Mouse (Mus musculus) heart, embryonic 13.5 days (tissue): ENCODE results near the gene Ffar1. TPM values are rescaled to one million over a fixed set of nuclear protein-coding genes. Genes with fewer than 3 reads are reported as not detected.
"Not testable (repeated sequence)": the region's sequence is repeated elsewhere in the genome, so short reads cannot be mapped to it uniquely, and the experiment has no call there.

ENCODE experiments used
- ATAC-seq: fragments of 200-750 bp; cut with Nextera tagmentation; 2 replicates; pipeline ENCODE4 v1.8.0; 2017; ENCODE audit warnings: moderate TSS enrichment; ENCODE audit not compliant: insufficient number of reproducible peaks, low FRiP score, low TSS enrichment; ENCODE audit errors: extremely low read depth
- H3K27ac ChIP-seq: fragments of 300-500 bp; sonication (generic); replicated peaks from 2 replicates; pipeline ENCODE4 v1.5.1; 2015; ENCODE audit warnings: moderate library complexity, mild to moderate bottlenecking, inconsistent platforms
- H3K27me3 ChIP-seq: fragments of 300-500 bp; sonication (generic); replicated peaks from 2 replicates; pipeline ENCODE4 v1.6.1; 2015; ENCODE audit warnings: mild to moderate bottlenecking, inconsistent platforms
- H3K36me3 ChIP-seq: fragments of 300-500 bp; sonication (generic); 2 replicates; pipeline ENCODE4 v1.6.1; 2015; ENCODE audit warnings: mild to moderate bottlenecking, inconsistent platforms
- H3K4me1 ChIP-seq: fragments of 300-500 bp; sonication (generic); 2 replicates; pipeline ENCODE4 v1.6.1; 2015; ENCODE audit warnings: inconsistent platforms
- H3K4me2 ChIP-seq: fragments of 300-500 bp; sonication (generic); 2 replicates; pipeline ENCODE4 v1.6.1; 2015; ENCODE audit warnings: inconsistent platforms, mild to moderate bottlenecking, moderate library complexity
- H3K4me3 ChIP-seq: fragments of 300-500 bp; sonication (generic); 2 replicates; pipeline ENCODE4 v1.5.1; 2015; ENCODE audit warnings: moderate library complexity, mild to moderate bottlenecking, inconsistent platforms
- H3K9ac ChIP-seq: fragments of 300-500 bp; sonication (generic); 2 replicates; pipeline ENCODE4 v1.6.1; 2015; ENCODE audit warnings: inconsistent platforms, mild to moderate bottlenecking, moderate library complexity
- H3K9me3 ChIP-seq: fragments of 300-500 bp; sonication (generic); 2 replicates; pipeline ENCODE4 v1.6.1; 2016; ENCODE audit warnings: inconsistent platforms
- WGBS: fragments of 180-500 bp; shearing (Covaris S2); methylation state at CpG from one replicate; pipeline ENCODE4 v1.1.7; 2015; ENCODE audit warnings: mixed read lengths; 5-methylcytosine and 5-hydroxymethylcytosine counted together
- polyA plus RNA-seq: library from polyadenylated mRNA; unstranded; fragments of >200 nt; fragmentation: Nextera tagmentation; extraction: Ambion mirVana; gene quantifications from 2 replicates; pipeline ENCODE4 v1.2.1, GENCODE M21; 2015

Ffar1 gene
- polyA plus RNA-seq, 1 experiment from 2014 or later: not detected

DNA sequence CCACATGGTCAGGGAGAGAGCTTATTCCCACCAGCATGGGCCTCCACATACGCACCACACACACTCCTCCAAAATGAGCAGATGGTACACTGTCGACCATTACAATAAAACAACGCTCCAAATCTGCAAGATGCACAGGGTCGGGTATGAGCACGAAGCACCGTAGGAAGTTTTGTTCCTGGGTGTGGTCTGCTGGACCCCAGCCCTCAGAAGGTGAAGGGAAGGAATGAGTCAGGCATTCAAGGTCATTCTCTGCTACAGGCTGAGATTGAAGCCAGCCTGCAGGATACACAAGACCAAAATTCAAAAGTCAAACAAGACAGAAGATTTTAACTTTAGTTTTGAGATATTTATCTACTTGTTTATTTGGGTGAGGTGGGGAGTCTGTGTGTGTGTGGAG lies 13.4 kb downstream of the Ffar1 start:
- WGBS: 62% methylated on average over 6 of the region's 6 CpGs

DNA sequence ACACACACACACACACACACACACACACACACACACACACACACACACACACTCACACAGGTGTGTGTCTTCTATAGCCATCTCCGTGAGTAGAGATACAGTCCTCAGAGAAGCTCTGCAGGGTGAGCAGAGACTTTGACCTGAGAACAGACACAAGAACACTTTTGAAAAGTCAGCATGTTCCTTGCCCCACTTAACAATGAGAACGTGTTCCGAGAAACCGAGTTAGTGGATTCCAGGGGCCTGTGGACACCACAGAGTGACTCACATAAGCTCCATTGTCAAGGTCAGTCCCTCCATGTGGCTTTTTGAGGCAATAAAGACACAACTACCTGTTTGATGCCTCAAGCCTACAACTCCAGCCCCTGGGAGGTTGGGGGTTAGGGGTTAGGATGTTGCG lies 14.0 kb downstream of the Ffar1 start:
- Histone ChIP-seq H3K4me2 (no peak overlapping the region), H3K9ac (no peak overlapping the region), H3K9me3 (no peaks in the 10 kb centered on the region), H3K27ac (no peak overlapping the region), H3K4me3 (no peak overlapping the region), H3K4me1 (0 out of 2 replicates have a peak, but pooled peaks cover 5% of the 10 kb centered on the region), H3K36me3 (no peaks in the 10 kb centered on the region), H3K27me3 (no peaks in the 10 kb centered on the region)
- ATAC-seq: no peak
- 61% methylated on average over 5 of the region's 5 CpGs for WGBS

More for the DNA sequence above, 13.4 kb downstream of the Ffar1 start:
- Histone ChIP-seq H3K4me1 (0 out of 2 replicates have a peak, but pooled peaks cover 5% of the 10 kb centered on the region), H3K9ac (no peak overlapping the region), H3K27me3 (no peaks in the 10 kb centered on the region), H3K4me2 (no peak overlapping the region), H3K36me3 (no peaks in the 10 kb centered on the region), H3K4me3 (no peak overlapping the region), H3K9me3 (no peaks in the 10 kb centered on the region), H3K27ac (no peak overlapping the region)
- no peak for ATAC-seq

DNA sequence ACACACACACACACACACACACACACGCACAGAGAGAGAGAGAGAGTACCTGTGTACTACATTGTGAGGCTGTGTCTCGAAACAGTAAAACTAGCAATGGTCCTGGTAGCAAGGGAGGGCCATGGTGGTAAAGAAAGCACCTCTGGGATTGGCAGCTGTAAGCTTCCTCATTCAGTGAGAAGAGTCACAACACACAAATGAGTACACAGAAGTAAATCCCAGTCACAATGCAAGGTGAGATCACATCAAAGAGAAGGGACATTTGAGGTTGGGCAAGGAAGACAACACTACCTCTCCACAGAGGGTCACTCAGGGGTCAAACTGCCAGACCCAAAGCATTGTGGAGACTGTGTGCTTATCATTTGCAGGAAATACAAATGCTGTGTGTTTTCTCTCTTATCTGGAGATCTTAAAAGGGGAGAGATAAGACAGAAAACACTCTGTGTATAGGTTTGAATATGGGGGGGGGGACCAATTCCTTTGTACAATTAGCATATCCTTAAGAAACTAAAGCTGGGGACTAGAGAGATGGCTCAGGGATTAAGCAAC lies 14.8 kb downstream of the Ffar1 start:
- Histone ChIP-seq H3K9ac (no peak overlapping the region), H3K27me3 (no peaks in the 10 kb centered on the region), H3K36me3 (no peaks in the 10 kb centered on the region), H3K4me2 (no peak overlapping the region), H3K27ac (no peak overlapping the region), H3K4me1 (0 out of 2 replicates have a peak, but pooled peaks cover 5% of the 10 kb centered on the region), H3K9me3 (no peaks in the 10 kb centered on the region), H3K4me3 (no peak overlapping the region)
- no peak for ATAC-seq
- 53% methylated on average over 2 of the region's 2 CpGs for WGBS

DNA sequence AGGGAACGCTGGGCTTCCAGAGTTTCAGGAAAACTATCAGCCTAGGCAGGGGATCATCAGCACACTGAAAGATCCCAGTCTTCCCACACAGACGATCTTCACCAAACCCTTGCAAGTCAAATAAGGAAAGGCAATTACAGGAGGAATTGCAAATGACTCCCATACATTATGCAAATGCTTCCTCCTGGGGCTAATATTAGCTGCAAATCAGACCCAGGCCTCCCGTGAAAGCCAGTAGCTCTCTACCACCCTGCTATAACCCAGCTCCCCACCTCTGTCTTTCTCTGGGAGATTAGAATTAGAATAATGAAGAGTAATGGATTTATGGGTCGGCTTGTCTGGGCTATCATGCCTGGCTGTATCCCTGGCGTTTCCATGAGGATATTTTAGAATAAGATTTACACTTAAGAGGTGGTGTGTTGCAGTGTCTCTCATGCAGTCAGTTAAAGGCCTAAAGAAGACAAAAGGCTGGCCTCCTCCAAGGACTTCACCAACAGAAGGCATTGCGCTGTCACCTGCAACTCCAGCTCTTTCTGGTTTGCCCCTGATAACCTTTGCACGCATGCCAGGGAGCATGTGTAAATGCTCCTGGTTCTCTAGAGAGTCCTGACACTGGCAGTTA lies 16.6 kb downstream of the Ffar1 start:
- ATAC-seq: no peak
- Histone ChIP-seq H3K9me3 (no peaks in the 10 kb centered on the region), H3K4me2 (no peak overlapping the region), H3K9ac (no peak overlapping the region), H3K4me1 (peaks cover 18% of the 10 kb centered on the region), H3K36me3 (no peaks in the 10 kb centered on the region), H3K27me3 (no peaks in the 10 kb centered on the region), H3K27ac (no peak overlapping the region), H3K4me3 (no peak overlapping the region)
- 28% methylated on average over 7 of the region's 7 CpGs for whole genome bisulfite sequencing

DNA sequence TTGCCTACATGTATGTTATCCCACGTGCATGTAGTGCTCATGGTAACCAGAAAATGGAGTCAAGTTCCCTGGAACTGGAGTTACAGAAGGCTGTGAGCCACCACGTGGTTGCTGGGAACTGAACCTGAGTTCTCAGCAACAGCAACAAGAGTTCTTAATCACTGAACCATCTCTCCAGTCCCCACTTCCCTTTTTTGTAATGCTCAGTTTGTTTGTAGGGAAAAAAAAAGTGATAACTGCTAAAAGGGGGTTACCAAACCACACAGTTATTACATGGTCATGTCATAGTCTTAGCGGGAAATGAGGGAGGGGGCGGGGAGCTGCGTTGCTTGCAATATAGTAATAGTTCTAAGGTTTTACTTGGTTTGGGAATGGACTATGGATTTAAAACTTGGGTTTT lies 19.3 kb downstream of the Ffar1 start:
- Histone ChIP-seq H3K36me3 (no peaks in the 10 kb centered on the region), H3K4me1 (peaks cover 20% of the 10 kb centered on the region), H3K9ac (no peak overlapping the region), H3K27me3 (peaks cover 3% of the 10 kb centered on the region; the same call in 1 of the 2 replicates), H3K4me3 (no peak overlapping the region), H3K9me3 (no peaks in the 10 kb centered on the region; the same call in 1 of the 2 replicates), H3K4me2 (no peak overlapping the region), H3K27ac (no peak overlapping the region)
- no peak for ATAC-seq
- 70% methylated on average over 5 of the region's 5 CpGs for WGBS

DNA sequence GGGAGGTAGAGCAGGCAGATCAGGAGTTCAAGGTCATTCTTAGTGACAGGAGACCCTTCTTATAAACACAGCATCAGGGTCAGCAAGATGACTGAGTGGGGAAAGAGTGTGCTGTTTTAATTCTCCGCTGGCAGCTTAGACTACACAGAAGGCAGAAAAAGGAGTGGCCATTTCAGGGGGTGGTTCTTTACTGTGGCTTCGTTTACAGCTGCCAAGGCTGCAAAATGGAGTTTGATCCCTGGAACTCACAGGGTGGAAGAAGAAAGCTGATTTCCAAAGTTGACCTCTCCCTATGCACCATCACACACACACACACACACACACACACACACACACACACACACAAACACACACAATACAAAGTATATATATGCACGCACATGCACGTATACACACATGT lies 20.0 kb downstream of the Ffar1 start:
- no peaks in the 10 kb centered on the region for H3K36me3 ChIP-seq
- WGBS: 70% methylated on average over 4 of the region's 4 CpGs
- H3K4me3 ChIP-seq: no peak overlapping the region
- H3K4me2 ChIP-seq: no peak overlapping the region
- no peak overlapping the region for H3K9ac ChIP-seq
- H3K27ac ChIP-seq: no peak overlapping the region
- no peaks in the 10 kb centered on the region; the same call in 1 of the 2 replicates for H3K9me3 ChIP-seq
- no peak for ATAC-seq
- H3K4me1 ChIP-seq: peaks cover 20% of the 10 kb centered on the region
- peaks cover 3% of the 10 kb centered on the region; the same call in 1 of the 2 replicates for H3K27me3 ChIP-seq

DNA sequence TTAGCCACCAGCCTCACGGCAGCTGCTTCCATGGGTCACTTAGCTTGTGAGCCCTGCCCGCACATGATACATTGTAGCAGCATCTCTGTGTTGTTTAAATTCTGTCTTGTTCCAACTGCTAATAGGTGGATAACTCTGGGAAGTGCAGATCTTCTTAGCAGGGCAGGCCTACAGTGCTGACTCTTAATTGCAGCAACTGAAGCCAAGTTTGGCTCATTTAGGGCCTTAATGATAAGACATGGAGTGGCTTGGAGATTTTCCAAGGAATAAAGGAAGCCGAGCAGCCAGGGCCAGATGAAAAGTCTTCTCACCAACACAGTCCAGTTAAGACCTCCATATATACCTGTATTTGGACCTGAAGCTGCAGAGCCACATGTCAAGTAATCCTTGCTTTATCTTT lies 21.1 kb downstream of the Ffar1 start:
- H3K27me3 ChIP-seq: peaks cover 3% of the 10 kb centered on the region; the same call in 1 of the 2 replicates
- H3K4me1 ChIP-seq: peaks cover 20% of the 10 kb centered on the region
- H3K9me3 ChIP-seq: no peaks in the 10 kb centered on the region; the same call in 1 of the 2 replicates
- H3K36me3 ChIP-seq: no peaks in the 10 kb centered on the region
- H3K27ac ChIP-seq: no peak overlapping the region
- H3K9ac ChIP-seq: no peak overlapping the region
- no peak for ATAC-seq
- 55% methylated on average over 3 of the region's 3 CpGs for WGBS
- no peak overlapping the region for H3K4me2 ChIP-seq
- H3K4me3 ChIP-seq: no peak overlapping the region

DNA sequence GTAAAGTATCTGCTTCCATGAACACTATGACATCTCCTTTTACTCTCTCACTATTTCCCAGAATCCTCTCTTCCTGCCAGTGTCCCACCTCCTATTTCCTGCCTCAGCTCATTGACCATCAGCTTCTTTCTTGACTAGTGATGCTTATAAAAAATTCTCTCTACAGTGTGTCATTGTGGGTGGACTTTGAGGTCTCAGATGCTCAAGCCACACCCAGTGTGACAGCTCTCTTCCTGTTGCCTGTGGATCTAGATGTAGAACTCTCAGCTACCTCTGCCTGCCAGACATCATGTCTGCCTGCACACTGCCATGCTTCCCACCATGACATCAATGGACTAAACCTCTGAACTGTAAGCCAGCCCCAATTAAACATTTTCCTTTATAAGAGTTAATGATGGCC lies 24.1 kb downstream of the Ffar1 start:
- H3K4me1 ChIP-seq: peaks cover 14% of the 10 kb centered on the region

DNA sequence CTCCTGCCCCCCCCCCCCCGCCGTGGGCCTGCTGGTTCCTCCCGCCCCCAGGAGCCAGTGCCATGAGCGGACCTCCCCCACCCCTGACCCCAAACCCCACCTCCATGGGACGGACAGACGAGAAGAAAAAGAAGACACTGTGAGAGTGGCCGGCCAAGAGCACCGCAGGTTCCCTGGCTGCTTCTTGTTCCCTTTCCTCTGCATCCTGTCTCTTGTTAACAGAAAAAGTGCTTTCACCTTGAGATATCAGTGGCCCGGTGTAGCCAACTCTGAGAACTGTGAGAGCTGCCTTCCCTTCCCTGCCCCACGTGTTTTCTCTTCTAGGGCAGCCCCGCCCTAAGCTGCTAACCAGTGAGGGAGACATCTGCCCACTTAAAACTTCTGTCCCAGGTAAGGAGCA lies 28.7 kb downstream of the Ffar1 start:
- 21% methylated on average over 8 of the region's 11 CpGs for WGBS
- H3K4me3 ChIP-seq, H3K9me3 ChIP-seq, ATAC-seq, H3K27me3 ChIP-seq, H3K4me1 ChIP-seq, H3K9ac ChIP-seq, H3K36me3 ChIP-seq, H3K27ac ChIP-seq: not testable (repeated sequence)
- peak overlapping the region; percentile 37 for H3K4me2 ChIP-seq

More for the DNA sequence above, 24.1 kb downstream of the Ffar1 start:
- H3K4me3 ChIP-seq: no peak overlapping the region
- H3K4me2 ChIP-seq: no peak overlapping the region
- no peak overlapping the region for H3K9ac ChIP-seq
- H3K27me3 ChIP-seq: peaks cover 3% of the 10 kb centered on the region; the same call in 1 of the 2 replicates
- ATAC-seq: no peak
- no peaks in the 10 kb centered on the region; the same call in 1 of the 2 replicates for H3K9me3 ChIP-seq
- no peak overlapping the region for H3K27ac ChIP-seq
- H3K36me3 ChIP-seq: no peaks in the 10 kb centered on the region

DNA sequence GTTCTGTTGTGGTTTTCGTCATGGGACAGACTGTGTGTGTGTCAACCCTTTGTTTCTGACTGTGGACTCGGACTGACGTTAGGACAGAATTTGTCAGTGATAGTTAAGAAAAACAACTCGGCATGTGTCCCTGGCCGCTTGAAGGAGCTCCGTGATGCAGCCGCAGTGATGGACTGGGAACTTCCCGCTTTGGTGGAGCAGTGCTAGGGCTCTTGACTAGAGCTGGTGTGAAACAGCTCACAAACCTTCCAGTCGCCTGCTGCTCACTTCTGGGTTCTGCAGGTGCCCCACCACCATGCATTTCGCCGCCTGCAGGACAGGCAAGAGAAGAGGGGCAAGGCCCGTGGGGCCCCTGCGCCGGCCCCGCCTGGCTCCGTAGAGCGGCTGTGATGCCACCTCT lies 29.1 kb downstream of the Ffar1 start:
- WGBS: 51% methylated on average over 17 of the region's 17 CpGs
- Histone ChIP-seq H3K4me1 (no peaks in the 10 kb centered on the region), H3K9ac (no peak overlapping the region), H3K27me3 (no peaks in the 10 kb centered on the region), H3K27ac (no peak overlapping the region), H3K9me3 (no peaks in the 10 kb centered on the region; the same call in 1 of the 2 replicates), H3K4me3 (no peak overlapping the region), H3K36me3 (no peaks in the 10 kb centered on the region), H3K4me2 (peak overlapping the region; percentile 37)
- peak; percentile 31 for ATAC-seq

DNA sequence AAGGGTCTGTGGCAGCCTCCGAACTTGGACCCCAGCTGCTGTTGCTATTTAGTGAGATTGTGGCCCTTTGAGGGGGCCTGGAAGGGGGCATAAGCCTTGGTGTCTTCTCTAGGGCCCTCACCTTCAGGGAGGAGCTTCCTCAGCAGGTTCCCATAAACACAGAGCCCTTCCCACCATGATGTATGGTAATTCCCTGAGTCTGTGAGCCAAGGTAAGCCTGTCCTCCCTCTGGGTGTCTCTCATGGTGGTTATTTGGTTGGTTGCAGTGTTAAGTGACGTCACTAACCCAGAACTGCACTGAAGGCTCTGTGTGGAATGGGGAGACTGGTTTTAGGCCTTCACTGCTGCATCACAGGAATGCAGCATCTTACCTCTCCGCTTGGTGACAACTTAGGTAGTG lies 31.9 kb downstream of the Ffar1 start:
- H3K9me3 ChIP-seq: no peaks in the 10 kb centered on the region
- no peak overlapping the region for H3K4me3 ChIP-seq
- no peaks in the 10 kb centered on the region for H3K4me1 ChIP-seq
- H3K27me3 ChIP-seq: no peaks in the 10 kb centered on the region
- ATAC-seq: no peak
- no peak overlapping the region for H3K4me2 ChIP-seq
- no peaks in the 10 kb centered on the region for H3K36me3 ChIP-seq
- no peak overlapping the region for H3K27ac ChIP-seq
- H3K9ac ChIP-seq: no peak overlapping the region
- 58% methylated on average over 3 of the region's 3 CpGs for WGBS

DNA sequence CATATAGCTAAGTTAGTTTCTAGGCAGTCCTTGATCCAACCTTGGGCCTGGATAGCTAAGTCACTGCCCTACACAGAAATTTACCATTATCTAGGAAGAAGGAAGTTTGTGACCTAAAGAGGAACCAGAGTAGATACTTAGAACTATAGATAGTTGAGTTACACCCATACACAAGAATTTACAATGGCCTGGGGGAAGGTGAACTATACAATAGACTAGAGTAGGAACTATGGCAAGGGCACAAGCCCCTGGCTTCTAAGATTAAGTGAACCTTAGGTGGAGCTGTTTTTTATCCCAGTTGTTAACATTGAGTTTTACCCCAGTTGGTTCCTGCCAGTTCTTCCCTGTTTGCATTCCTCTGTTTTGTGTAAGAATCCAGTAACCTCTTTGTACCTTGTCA lies 32.5 kb downstream of the Ffar1 start:
- not testable (repeated sequence) for ATAC-seq, H3K27ac ChIP-seq, H3K4me2 ChIP-seq, H3K36me3 ChIP-seq, H3K4me3 ChIP-seq, H3K4me1 ChIP-seq, H3K9ac ChIP-seq, H3K27me3 ChIP-seq, H3K9me3 ChIP-seq
